Mouse (Mus musculus) forebrain, embryonic 14.5 days (tissue): ENCODE measurements at regions not wholly inside any gene's neighbourhood (a gene's known extent, or its start where the extent isn't known, plus 50 kb on each side); places are given as distances from the start of the nearest gene placed in this dataset.

Experiments used
- ATAC-seq: fragments of 200-750 bp; cut with Nextera tagmentation; 2 replicates; pipeline ENCODE4 v1.8.0; 2017; ENCODE audit warnings: mild to moderate bottlenecking, moderate library complexity
- DNase-seq: peaks from one replicate; pipeline ENCODE4 v3.0.0-alpha.2; 2015; ENCODE audit warnings: low spot score
- H3K27ac ChIP-seq: fragments of 300-500 bp; sonication (generic); 2 replicates; pipeline ENCODE4 v1.5.1; 2014; ENCODE audit warnings: low read depth, mild to moderate bottlenecking, control low read depth, low read length, moderate library complexity
- H3K27me3 ChIP-seq: fragments of 300-500 bp; sonication (generic); replicated peaks from 2 replicates; pipeline ENCODE4 v1.6.1; 2014; ENCODE audit warnings: low read length, control low read depth, mixed read lengths; ENCODE audit not compliant: control insufficient read depth, insufficient read depth
- H3K36me3 ChIP-seq: fragments of 300-500 bp; sonication (generic); 2 replicates; pipeline ENCODE4 v1.6.1; 2014; ENCODE audit warnings: low read length, control low read depth; ENCODE audit not compliant: control insufficient read depth, insufficient read depth
- H3K4me1 ChIP-seq: fragments of 300-500 bp; sonication (generic); 2 replicates; pipeline ENCODE4 v1.6.1; 2014; ENCODE audit warnings: antibody characterized with exemption, low read length, control low read depth; ENCODE audit not compliant: control insufficient read depth, insufficient read depth
- H3K4me2 ChIP-seq: fragments of 300-500 bp; sonication (generic); 2 replicates; pipeline ENCODE4 v1.6.1; 2014; ENCODE audit warnings: mild to moderate bottlenecking, control low read depth, low read length
- H3K4me3 ChIP-seq: fragments of 300-500 bp; sonication (generic); 2 replicates; pipeline ENCODE4 v1.5.1; 2014; ENCODE audit warnings: low read depth, low read length, control low read depth
- H3K9ac ChIP-seq: fragments of 300-500 bp; sonication (generic); 2 replicates; pipeline ENCODE4 v1.6.1; 2014; ENCODE audit warnings: mild to moderate bottlenecking, low read length, control low read depth, moderate library complexity
- H3K9me3 ChIP-seq: fragments of 300-500 bp; sonication (generic); replicated peaks from 2 replicates; pipeline ENCODE4 v1.6.1; 2016; ENCODE audit warnings: low read length, control low read depth, mixed read lengths; ENCODE audit not compliant: control insufficient read depth
- WGBS: fragments of 180-500 bp; shearing (Covaris S2); extraction: QIAGEN DNeasy Blood & Tissue Kit; methylation state at CpG from one replicate; pipeline ENCODE4 v1.1.7; 2014; 5-methylcytosine and 5-hydroxymethylcytosine counted together

DNA sequence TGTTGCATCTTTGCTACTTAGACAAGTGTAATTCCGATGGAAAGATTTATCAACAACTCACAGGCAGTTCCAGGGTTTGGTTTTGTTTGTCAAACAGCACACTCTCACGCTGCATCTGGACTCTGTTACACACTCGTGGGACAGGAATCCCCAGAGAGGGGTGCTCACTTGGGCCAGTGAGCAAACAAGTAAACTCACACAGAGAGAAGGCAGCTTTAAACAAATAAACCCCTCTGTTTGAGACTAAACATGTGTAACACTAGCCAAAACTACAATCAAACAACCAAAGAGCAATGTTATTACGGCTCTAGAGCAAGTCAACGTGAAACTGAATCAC is 65.0 kb upstream of the Tmco5 start:
- Histone ChIP-seq H3K9me3 (no peaks in the 10 kb centered on the region), H3K27ac (no peak overlapping the region; the same call in 1 of the 2 replicates), H3K36me3 (no peaks in the 10 kb centered on the region), H3K4me1 (peaks cover 12% of the 10 kb centered on the region), H3K4me2 (peak overlapping the region; percentile 9; the same call in 1 of the 2 replicates), H3K27me3 (no peaks in the 10 kb centered on the region), H3K9ac (no peak overlapping the region), H3K4me3 (no peak overlapping the region)
- ATAC-seq, result 0 out of 2 replicates have a peak, but pooled peaks have one; percentile 26
- DNase-seq, result no peak
- 54% methylated on average over 5 of the region's 5 CpGs for WGBS

DNA sequence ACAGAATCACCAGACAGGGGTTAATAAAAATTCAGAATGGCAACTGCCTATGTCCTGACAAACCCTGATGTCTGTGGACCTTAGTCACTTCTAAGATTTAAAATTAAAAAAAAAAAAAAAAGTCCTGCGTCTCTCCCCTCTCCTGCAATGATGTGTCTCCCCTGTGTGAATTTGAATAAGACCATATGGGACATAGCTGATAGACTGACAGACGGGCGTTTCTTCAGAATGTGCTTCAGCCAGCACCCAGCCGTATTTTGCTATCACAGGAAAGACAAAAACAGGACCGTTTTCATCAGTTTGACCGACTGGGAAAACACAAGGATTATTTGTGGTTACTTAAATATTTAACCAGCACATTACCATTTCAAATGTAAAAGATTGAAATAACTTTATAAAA is 61.4 kb upstream of the Tmco5 start:
- Histone ChIP-seq H3K4me1 (peaks cover 27% of the 10 kb centered on the region), H3K27ac (no peak overlapping the region), H3K27me3 (no peaks in the 10 kb centered on the region), H3K9me3 (no peaks in the 10 kb centered on the region), H3K4me2 (no peak overlapping the region), H3K9ac (no peak overlapping the region), H3K4me3 (no peak overlapping the region), H3K36me3 (no peaks in the 10 kb centered on the region)
- DNase-seq (peak; percentile 57), ATAC-seq (no peak; the same call in 1 of the 2 replicates)
- WGBS, result 33% methylated on average over 6 of the region's 6 CpGs

DNA sequence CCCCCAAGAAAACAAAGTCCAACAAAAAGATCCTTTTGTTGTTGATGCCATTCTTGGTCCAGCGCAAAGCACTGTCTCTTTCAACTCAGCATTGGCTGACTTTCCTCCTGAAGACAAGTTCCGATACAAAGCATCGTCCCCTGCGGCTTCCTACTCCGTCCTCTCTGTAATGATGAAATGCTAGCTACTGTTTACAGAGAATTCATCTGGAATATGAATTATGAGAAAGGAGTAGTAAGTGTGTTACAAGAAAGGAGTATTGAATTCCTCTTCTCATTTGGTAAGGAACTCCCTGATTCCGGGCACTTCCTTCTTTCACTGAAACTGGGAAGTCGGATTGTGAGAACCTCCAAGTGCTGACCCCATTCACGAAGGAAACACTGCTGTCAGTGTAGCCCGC is 60.9 kb upstream of the Tmco5 start:
- H3K9me3 ChIP-seq, result no peaks in the 10 kb centered on the region
- H3K27ac ChIP-seq, result no peak overlapping the region; the same call in 1 of the 2 replicates
- no peak overlapping the region for H3K4me2 ChIP-seq
- no peak overlapping the region for H3K9ac ChIP-seq
- H3K36me3 ChIP-seq, result no peaks in the 10 kb centered on the region
- H3K4me3 ChIP-seq, result no peak overlapping the region
- DNase-seq, result no peak
- peaks cover 27% of the 10 kb centered on the region for H3K4me1 ChIP-seq
- H3K27me3 ChIP-seq, result no peaks in the 10 kb centered on the region
- no peak for ATAC-seq
- 37% methylated on average over 9 of the region's 9 CpGs for WGBS

DNA sequence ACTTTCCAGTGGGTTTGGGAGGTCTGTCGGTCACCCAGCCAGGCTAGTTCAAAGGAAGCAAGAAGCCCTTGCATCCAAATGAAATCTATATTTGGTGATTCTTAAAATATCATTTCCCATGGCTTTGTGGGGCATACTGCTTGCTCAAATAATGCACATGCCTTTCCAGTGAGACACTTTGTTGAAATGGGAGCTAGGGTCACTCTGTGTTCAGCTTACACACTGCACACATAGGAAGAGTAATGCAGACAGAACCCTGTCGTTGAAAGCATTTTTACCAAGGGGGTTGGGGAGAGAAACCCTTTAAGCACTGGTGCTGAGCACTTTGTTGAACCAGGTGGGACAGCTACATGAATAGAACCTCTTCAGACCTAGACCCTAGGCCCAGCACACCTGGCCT is 59.9 kb upstream of the Tmco5 start:
- no peak for ATAC-seq
- no peak overlapping the region for H3K4me2 ChIP-seq
- no peaks in the 10 kb centered on the region for H3K27me3 ChIP-seq
- H3K36me3 ChIP-seq, result no peaks in the 10 kb centered on the region
- no peak for DNase-seq
- H3K9me3 ChIP-seq, result no peaks in the 10 kb centered on the region
- no peak overlapping the region for H3K9ac ChIP-seq
- H3K4me3 ChIP-seq, result no peak overlapping the region
- no peak overlapping the region; the same call in 1 of the 2 replicates for H3K27ac ChIP-seq
- 51% methylated on average over 2 of the region's 2 CpGs for WGBS
- peaks cover 21% of the 10 kb centered on the region for H3K4me1 ChIP-seq

DNA sequence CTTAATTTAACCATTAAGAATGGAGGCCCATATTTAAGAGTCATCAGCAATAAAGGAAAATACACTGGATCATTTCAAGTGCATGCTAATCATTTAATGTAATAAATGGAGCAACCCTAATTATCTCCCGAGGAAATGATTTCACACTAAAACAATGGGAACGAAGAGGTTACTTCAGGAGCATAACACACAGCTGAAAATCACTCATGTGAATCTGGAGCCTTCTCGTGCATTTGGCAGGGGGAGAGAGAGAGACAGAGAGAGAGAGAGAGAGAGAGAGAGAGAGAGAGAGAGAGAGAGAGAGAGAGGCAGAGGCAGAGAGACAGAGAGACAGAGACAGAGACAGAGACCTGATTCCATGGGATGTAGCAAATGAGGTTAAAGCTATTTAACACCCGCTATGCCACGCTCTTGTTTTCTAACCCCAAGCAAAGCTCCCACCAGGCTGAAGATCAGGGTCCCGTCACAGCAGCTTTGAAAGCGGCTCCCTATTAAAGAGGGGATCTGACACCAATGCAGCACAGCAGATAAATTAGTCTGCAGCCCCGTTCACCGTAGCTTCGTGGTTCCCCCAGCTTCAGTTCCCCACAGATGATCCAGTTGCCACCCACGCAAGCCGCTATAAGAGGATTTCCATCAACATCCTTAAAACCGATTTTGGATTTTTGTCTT is 59.3 kb upstream of the Tmco5 start:
- Histone ChIP-seq H3K9ac (peak overlapping the region; percentile 29; the same call in 1 of the 2 replicates), H3K27ac (no peak overlapping the region; the same call in 1 of the 2 replicates), H3K36me3 (no peaks in the 10 kb centered on the region), H3K4me3 (no peak overlapping the region), H3K9me3 (no peaks in the 10 kb centered on the region), H3K4me2 (no peak overlapping the region), H3K4me1 (peaks cover 21% of the 10 kb centered on the region), H3K27me3 (no peaks in the 10 kb centered on the region)
- 29% methylated on average over 13 of the region's 13 CpGs for WGBS
- peak; percentile 32 for DNase-seq
- ATAC-seq, result no peak

DNA sequence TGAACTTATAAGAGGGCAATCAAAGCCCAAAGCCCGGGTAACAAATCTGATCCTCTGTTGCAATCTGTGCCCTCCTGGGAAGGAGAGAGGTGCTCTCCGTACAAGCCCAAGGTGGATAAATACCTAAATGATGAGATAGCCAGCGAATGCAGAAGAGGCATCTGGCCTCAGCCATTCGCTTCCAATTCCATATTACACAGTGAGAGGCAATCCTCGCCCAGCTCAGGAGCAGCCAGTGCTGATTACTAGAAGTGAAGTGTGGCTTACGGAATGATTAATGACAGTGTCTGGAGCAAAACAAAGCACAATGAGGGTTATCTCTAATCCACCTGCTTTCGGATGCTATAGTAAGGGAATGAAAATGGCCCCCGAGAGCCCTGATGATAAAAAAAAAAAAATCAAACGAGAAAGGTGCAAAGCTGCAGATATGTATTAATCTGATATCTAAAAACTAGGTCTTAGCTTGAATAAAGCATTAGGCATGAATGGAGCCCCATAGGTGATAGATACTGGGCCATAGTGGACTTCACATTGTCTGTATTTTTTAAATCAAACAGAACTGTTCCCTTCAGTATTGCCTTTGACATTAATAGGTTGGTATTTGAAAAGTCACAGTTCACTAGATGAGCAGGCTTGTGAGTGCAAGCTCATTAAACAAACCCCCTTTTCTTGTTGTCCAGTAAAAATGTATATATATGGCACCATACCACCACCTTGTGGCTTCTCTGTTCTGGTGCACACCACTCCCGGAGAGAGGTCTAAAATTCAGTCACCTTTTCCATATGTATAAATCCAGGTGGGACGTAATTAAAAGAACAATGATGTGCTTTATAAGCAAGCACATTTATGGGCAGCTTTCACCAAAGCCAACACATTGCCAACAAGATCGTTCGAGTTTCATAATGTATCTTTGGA is 57.4 kb upstream of the Tmco5 start:
- Histone ChIP-seq H3K4me3 (no peak overlapping the region), H3K27me3 (no peaks in the 10 kb centered on the region), H3K27ac (no peak overlapping the region), H3K9me3 (no peaks in the 10 kb centered on the region), H3K4me1 (peaks cover 21% of the 10 kb centered on the region), H3K36me3 (no peaks in the 10 kb centered on the region), H3K9ac (peak overlapping the region; percentile 30; the same call in 1 of the 2 replicates), H3K4me2 (peak overlapping the region; percentile 19; the same call in 1 of the 2 replicates)
- WGBS, result 50% methylated on average over 13 of the region's 13 CpGs
- DNase-seq (peak; percentile 82), ATAC-seq (peak; percentile 72)
